Mouse (Mus musculus): ENCODE data around the gene Pik3ca. TPM values are rescaled to one million over a fixed set of nuclear protein-coding genes. Genes with fewer than 3 reads are reported as not detected.

The Pik3ca gene
- polyA plus RNA-seq, 1 experiment from 2014 or later: 10.5 TPM

GRCm38 (mm10) chr3:32492097-32493090 lies 94.9 kb downstream of the Pik3ca start, which contains the start of gene Kcnmb3:
Gene Kcnmb3, minus strand, starts transcription at chr3:32492231.
- ATAC-seq (ENCODE audit: low FRiP score, low TSS enrichment): no peak
- no peaks in the 10 kb centered on the region for H3K4me1 ChIP-seq (ENCODE audit: insufficient read depth, low read length)
- H3K36me3 ChIP-seq (ENCODE audit: insufficient read depth, low read length): no peaks in the 10 kb centered on the region
- H3K27ac ChIP-seq (ENCODE audit: low read length): no peak within 1 kb of the TSS
- WGBS: 79% methylated on average over 11 of the region's 11 CpGs
- H3K4me3 ChIP-seq (ENCODE audit: low read length): no peak within 1 kb of the TSS
- no peaks in the 10 kb centered on the region for H3K27me3 ChIP-seq (ENCODE audit: insufficient read depth, low read length)
- no peak within 1 kb of the TSS for H3K4me2 ChIP-seq (replicated peaks; ENCODE audit: low read depth, low read length)
- H3K9ac ChIP-seq (replicated peaks; ENCODE audit: low read length): no peak within 1 kb of the TSS
- H3K9me3 ChIP-seq (ENCODE audit: low read length): no peaks in the 10 kb centered on the region

GRCm38 (mm10) chr3:32494387-32495087 lies 97.1 kb downstream of the Pik3ca start:
- WGBS: 88% methylated on average over 8 of the region's 8 CpGs
- ATAC-seq (ENCODE audit: low FRiP score, low TSS enrichment): no peak
- Histone ChIP-seq H3K4me1 (ENCODE audit: insufficient read depth, low read length) (no peaks in the 10 kb centered on the region), H3K4me3 (ENCODE audit: low read length) (no peak overlapping the region), H3K36me3 (ENCODE audit: insufficient read depth, low read length) (no peaks in the 10 kb centered on the region), H3K9me3 (ENCODE audit: low read length) (no peaks in the 10 kb centered on the region), H3K9ac (replicated peaks; ENCODE audit: low read length) (no peak overlapping the region), H3K27ac (ENCODE audit: low read length) (no peak overlapping the region), H3K4me2 (replicated peaks; ENCODE audit: low read depth, low read length) (no peak overlapping the region), H3K27me3 (ENCODE audit: insufficient read depth, low read length) (no peaks in the 10 kb centered on the region)

- Histone ChIP-seq H3K9me3 (ENCODE audit: low read length) (no peaks in the 10 kb centered on the region), H3K4me2 (replicated peaks; ENCODE audit: low read depth, low read length) (no peak overlapping the region), H3K4me1 (ENCODE audit: insufficient read depth, low read length) (no peaks in the 10 kb centered on the region), H3K27me3 (ENCODE audit: insufficient read depth, low read length) (no peaks in the 10 kb centered on the region), H3K4me3 (ENCODE audit: low read length) (no peak overlapping the region), H3K27ac (ENCODE audit: low read length) (no peak overlapping the region), H3K36me3 (ENCODE audit: insufficient read depth, low read length) (no peaks in the 10 kb centered on the region), H3K9ac (replicated peaks; ENCODE audit: low read length) (no peak overlapping the region)
- WGBS: 71% methylated on average over 8 of the region's 8 CpGs
- no peak for ATAC-seq (ENCODE audit: low FRiP score, low TSS enrichment)
These were observed 97.8 kb downstream of the Pik3ca start for GRCm38 (mm10) chr3:32495088-32495770.

GRCm38 (mm10) chr3:32495856-32496710 lies 98.6 kb downstream of the Pik3ca start:
- no peaks in the 10 kb centered on the region for H3K4me1 ChIP-seq (ENCODE audit: insufficient read depth, low read length)
- no peaks in the 10 kb centered on the region for H3K9me3 ChIP-seq (ENCODE audit: low read length)
- 72% methylated on average over 7 of the region's 8 CpGs for WGBS
- no peak overlapping the region for H3K9ac ChIP-seq (replicated peaks; ENCODE audit: low read length)
- H3K4me2 ChIP-seq (replicated peaks; ENCODE audit: low read depth, low read length): no peak overlapping the region
- no peaks in the 10 kb centered on the region for H3K27me3 ChIP-seq (ENCODE audit: insufficient read depth, low read length)
- no peak overlapping the region for H3K27ac ChIP-seq (ENCODE audit: low read length)
- ATAC-seq (ENCODE audit: low FRiP score, low TSS enrichment): no peak
- H3K4me3 ChIP-seq (ENCODE audit: low read length): no peak overlapping the region
- no peaks in the 10 kb centered on the region for H3K36me3 ChIP-seq (ENCODE audit: insufficient read depth, low read length)

GRCm38 (mm10) chr3:32496711-32497070 lies 99.2 kb downstream of the Pik3ca start:
- Histone ChIP-seq H3K4me1 (ENCODE audit: insufficient read depth, low read length) (no peaks in the 10 kb centered on the region), H3K27me3 (ENCODE audit: insufficient read depth, low read length) (no peaks in the 10 kb centered on the region), H3K4me2 (replicated peaks; ENCODE audit: low read depth, low read length) (no peak overlapping the region), H3K4me3 (ENCODE audit: low read length) (no peak overlapping the region), H3K9me3 (ENCODE audit: low read length) (no peaks in the 10 kb centered on the region), H3K27ac (ENCODE audit: low read length) (no peak overlapping the region), H3K36me3 (ENCODE audit: insufficient read depth, low read length) (no peaks in the 10 kb centered on the region), H3K9ac (replicated peaks; ENCODE audit: low read length) (no peak overlapping the region)
- ATAC-seq (ENCODE audit: low FRiP score, low TSS enrichment): no peak
- 100% methylated on average over 1 of the region's 1 CpGs for WGBS

- WGBS: 95% methylated on average over 2 of the region's 2 CpGs
- H3K27me3 ChIP-seq (ENCODE audit: insufficient read depth, low read length): no peaks in the 10 kb centered on the region
- H3K4me2 ChIP-seq (replicated peaks; ENCODE audit: low read depth, low read length): no peak overlapping the region
- H3K4me3 ChIP-seq (ENCODE audit: low read length): no peak overlapping the region
- H3K36me3 ChIP-seq (ENCODE audit: insufficient read depth, low read length): no peaks in the 10 kb centered on the region
- no peaks in the 10 kb centered on the region for H3K9me3 ChIP-seq (ENCODE audit: low read length)
- H3K4me1 ChIP-seq (ENCODE audit: insufficient read depth, low read length): no peaks in the 10 kb centered on the region
- no peak overlapping the region for H3K27ac ChIP-seq (ENCODE audit: low read length)
- no peak for ATAC-seq (ENCODE audit: low FRiP score, low TSS enrichment)
- H3K9ac ChIP-seq (replicated peaks; ENCODE audit: low read length): no peak overlapping the region
These were observed 102.9 kb downstream of the Pik3ca start for GRCm38 (mm10) chr3:32500346-32500745.

- no peaks in the 10 kb centered on the region for H3K27me3 ChIP-seq (ENCODE audit: insufficient read depth, low read length)
- 77% methylated on average over 3 of the region's 3 CpGs for WGBS
- no peak overlapping the region for H3K27ac ChIP-seq (ENCODE audit: low read length)
- no peak for ATAC-seq (ENCODE audit: low FRiP score, low TSS enrichment)
- H3K36me3 ChIP-seq (ENCODE audit: insufficient read depth, low read length): no peaks in the 10 kb centered on the region
- peaks cover 12% of the 10 kb centered on the region; the same call in 1 of the 2 replicates for H3K4me1 ChIP-seq (ENCODE audit: insufficient read depth, low read length)
- no peaks in the 10 kb centered on the region for H3K9me3 ChIP-seq (ENCODE audit: low read length)
- H3K4me3 ChIP-seq (ENCODE audit: low read length): no peak overlapping the region
- H3K4me2 ChIP-seq (replicated peaks; ENCODE audit: low read depth, low read length): no peak overlapping the region
- H3K9ac ChIP-seq (replicated peaks; ENCODE audit: low read length): no peak overlapping the region
These were observed 108.4 kb downstream of the Pik3ca start for GRCm38 (mm10) chr3:32505841-32506240.

- 69% methylated on average over 11 of the region's 11 CpGs for WGBS
- Histone ChIP-seq H3K9ac (replicated peaks; ENCODE audit: low read length) (no peak overlapping the region), H3K36me3 (ENCODE audit: insufficient read depth, low read length) (no peaks in the 10 kb centered on the region), H3K4me1 (ENCODE audit: insufficient read depth, low read length) (peaks cover 16% of the 10 kb centered on the region), H3K4me2 (replicated peaks; ENCODE audit: low read depth, low read length) (no peak overlapping the region), H3K27me3 (ENCODE audit: insufficient read depth, low read length) (no peaks in the 10 kb centered on the region), H3K27ac (ENCODE audit: low read length) (no peak overlapping the region), H3K9me3 (ENCODE audit: low read length) (no peaks in the 10 kb centered on the region), H3K4me3 (ENCODE audit: low read length) (no peak overlapping the region)
- ATAC-seq (ENCODE audit: low FRiP score, low TSS enrichment): no peak
These were observed 109.1 kb downstream of the Pik3ca start for GRCm38 (mm10) chr3:32506366-32507225.

Measured in kidney, embryonic 16.5 days (tissue).